Mouse (Mus musculus): ENCODE measurements around the gene Exosc10. TPM values are rescaled to one million over a fixed set of nuclear protein-coding genes. Genes with fewer than 3 reads are reported as not detected.

Gene Exosc10
- total RNA-seq, 2 experiments from 2014 or later: 47.1 to 47.2 TPM

- no peak for DNase-seq (ENCODE audit: low spot score in 2 of 2)
Observed at GRCm38 (mm10) chr4:148570138-148570537, 11.9 kb downstream of the Exosc10 start.

- no peak for DNase-seq (ENCODE audit: low spot score in 2 of 2)
Observed at GRCm38 (mm10) chr4:148570693-148571295, 12.6 kb downstream of the Exosc10 start.

GRCm38 (mm10) chr4:148573222-148573621 is 15.0 kb downstream of the Exosc10 start:
- DNase-seq (ENCODE audit: low spot score in 2 of 2): no peak

DNA sequence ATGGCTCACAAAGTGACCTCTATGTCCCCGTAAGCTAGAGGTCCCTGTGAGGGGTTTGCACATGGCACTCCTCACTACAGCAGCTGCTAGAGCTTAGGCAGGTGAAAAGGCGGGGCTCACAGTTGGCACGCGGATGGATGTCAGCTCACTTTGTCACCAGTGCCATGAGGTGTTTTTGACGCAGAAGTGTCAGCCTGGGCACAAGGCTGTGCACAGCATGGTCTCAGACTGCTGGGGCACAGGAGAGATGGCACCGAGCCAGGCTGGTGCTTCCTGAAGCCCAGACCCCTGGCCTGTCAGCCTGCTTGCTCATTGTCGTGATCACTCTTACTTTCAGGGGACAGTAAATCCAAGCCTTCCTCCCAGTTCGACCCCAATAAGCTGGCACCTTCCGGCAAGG is 22.5 kb downstream of the Exosc10 start:
- DNase-seq (ENCODE audit: low spot score in 2 of 2): no peak

DNA sequence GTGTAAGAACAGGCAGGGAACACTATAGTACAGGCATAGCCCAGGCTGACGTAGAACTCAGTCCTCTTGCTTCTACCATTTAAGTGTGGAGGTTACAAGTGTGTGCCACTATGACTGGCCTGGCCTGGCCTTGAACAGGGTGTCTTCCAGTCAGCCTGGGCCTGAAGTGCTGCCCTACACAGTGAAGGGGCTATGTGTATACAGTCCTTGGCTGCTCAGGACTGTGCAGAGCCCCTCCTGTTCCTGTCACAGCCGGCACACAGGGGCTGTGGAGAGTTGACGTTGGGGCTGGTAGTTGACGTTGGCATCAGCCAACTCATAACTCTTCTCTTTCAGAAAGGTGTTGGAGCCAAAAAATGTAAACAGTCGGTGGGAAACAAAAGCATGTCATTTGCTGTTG is 23.2 kb downstream of the Exosc10 start:
- DNase-seq (ENCODE audit: low spot score in 2 of 2): no peak

GRCm38 (mm10) chr4:148583257-148583656 is 25.0 kb downstream of the Exosc10 start:
- no peak for DNase-seq (ENCODE audit: low spot score in 2 of 2)

GRCm38 (mm10) chr4:148586648-148587047 is 28.4 kb downstream of the Exosc10 start:
- DNase-seq (ENCODE audit: low spot score in 2 of 2): no peak

- no peak for DNase-seq (ENCODE audit: low spot score in 2 of 2)
Observed at GRCm38 (mm10) chr4:148588793-148589192, 30.6 kb downstream of the Exosc10 start.

DNA sequence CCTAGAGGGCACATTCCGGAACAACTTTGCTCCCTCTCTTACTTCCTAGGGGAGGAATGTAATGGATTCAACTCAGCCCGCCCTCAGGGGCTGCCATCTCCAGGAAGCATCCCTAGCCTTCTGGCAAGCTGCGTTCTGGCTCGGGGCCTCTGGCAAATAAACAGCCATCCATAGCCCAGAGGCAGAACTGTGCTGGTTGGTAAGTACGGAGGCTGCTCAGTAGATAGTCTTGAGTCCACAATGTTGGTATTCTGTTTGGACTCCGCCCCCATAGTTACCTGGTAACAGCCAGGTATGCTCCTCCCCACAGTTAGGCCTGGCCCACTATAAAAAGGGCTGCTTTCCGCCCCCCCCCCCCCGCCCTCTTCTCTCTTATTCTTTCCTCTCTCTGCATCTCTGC is 31.3 kb downstream of the Exosc10 start:
- DNase-seq (ENCODE audit: low spot score in 2 of 2): no peak

GRCm38 (mm10) chr4:148590421-148591170 is 32.4 kb downstream of the Exosc10 start:
- no peak for DNase-seq (ENCODE audit: low spot score in 2 of 2)

- peak; percentile 96 to 98 for DNase-seq (ENCODE audit: low spot score in 2 of 2)
Observed at GRCm38 (mm10) chr4:148591171-148591630, 33.0 kb downstream of the Exosc10 start, which contains the start of gene Srm. Srm (plus strand) TSS chr4:148591503.

DNA sequence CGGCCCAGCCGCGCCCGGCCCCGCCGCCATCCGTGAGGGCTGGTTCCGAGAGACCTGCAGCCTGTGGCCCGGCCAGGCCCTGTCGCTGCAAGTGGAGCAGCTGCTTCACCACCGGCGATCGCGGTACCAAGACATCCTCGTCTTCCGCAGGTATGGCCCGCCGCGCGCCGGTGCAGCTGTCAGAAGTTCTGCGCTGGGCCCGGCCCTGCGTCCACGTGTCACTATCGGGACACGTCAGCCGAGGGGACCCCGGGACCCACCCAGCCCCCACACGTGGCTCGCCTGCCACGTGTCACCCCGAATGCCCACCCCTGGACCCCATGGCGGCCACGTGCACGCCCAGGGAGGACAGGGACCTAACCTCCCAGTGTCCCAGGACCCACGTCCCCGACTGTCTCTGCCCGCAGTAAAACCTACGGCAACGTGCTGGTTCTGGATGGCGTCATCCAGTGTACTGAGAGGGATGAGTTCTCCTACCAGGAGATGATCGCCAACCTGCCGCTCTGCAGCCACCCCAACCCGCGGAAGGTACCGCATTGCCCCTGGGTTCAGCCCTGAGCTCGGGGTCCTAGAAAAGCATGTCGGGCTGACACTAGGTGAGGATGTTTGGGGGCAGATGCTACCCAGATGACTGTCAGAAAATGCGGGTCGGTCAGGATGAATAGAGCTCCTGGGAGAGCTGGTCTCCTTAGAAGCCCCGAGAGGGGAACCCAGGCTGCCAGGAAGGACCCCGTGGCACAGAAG is 33.6 kb downstream of the Exosc10 start:
- peak in 1 of 2 experiments; percentile 18 for DNase-seq (ENCODE audit: low spot score in 2 of 2)

- no peak for DNase-seq (ENCODE audit: low spot score in 2 of 2)
Observed at GRCm38 (mm10) chr4:148593996-148594395, 35.8 kb downstream of the Exosc10 start.

DNA sequence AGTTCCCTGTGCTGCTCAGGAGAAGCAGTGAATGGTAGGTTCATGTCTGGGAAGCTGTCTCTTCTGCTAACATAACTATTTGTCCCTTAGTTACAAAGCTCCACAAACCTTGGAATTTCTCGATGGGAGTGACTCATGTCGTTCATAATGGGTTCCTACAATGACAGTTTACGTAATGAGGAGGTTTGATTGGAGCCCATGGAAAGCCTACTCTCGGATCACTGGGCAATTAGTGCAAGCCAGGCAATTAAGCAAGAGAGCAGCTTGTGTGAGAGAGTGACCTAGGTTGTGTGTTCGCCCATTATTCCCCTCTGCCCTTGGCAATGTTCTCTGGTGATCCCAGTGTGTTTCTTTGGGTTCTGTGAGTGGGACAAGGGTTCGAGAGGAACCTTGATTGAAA is 37.7 kb downstream of the Exosc10 start:
- DNase-seq (ENCODE audit: low spot score in 2 of 2): no peak

DNA sequence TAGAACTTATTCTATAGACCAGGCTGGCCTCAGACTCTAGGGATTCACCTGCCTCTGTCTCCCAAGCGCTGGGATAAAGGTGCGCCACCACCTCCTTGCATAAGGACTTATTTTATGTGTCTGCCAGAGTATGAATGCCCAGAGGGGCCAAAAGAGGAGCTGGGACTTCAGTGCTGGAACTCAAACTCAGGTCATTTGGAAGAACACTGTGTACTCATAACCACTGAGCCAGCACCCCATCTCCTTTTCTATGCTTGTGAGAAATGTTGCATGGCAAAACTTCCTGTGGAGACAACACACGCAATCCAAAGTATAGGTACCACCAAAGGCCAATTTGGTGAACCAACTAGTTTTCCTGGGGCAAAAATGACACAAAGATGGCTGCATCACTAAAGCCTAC is 38.5 kb downstream of the Exosc10 start:
- no peak for DNase-seq (ENCODE audit: low spot score in 2 of 2)

DNA sequence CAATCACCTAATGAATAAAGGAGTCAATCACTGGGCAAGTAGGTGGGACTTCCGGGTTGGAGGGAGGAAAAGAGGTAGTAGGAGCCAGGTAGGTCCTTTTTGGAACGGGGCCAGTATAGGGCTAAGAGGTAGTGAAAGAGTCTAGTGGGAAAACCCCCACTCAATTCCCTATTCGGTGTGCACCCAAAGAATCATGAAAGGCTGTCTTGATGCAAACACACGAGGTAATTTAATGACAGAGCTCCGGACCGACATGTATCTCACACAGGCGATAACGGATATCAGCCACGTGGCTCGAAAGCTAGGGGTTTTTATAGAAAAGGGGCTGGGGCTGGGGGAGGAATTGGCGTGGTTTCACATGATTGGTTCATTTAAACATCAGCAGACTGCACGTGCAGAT is 40.6 kb downstream of the Exosc10 start:
- DNase-seq (ENCODE audit: low spot score in 2 of 2): no peak

DNA sequence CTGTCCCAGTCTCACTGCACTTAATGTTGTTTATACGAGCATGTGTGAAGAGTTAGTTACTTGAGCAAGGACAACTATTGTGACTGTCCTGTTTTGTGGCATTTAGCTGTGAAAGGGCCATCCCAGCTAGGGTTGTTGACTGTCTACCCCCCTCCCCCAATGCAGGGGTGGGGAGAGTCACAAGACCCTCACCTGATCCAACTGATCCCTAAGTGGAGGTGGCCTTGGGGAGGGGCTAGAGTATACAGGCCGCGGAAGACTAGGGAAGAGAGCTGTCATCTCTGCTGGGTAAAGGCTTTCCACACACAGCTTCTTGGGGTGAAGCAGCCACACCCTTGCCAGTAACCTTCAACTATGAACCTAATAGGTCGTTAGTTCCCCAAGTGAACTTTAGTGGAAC is 42.1 kb downstream of the Exosc10 start:
- no peak for DNase-seq (ENCODE audit: low spot score in 2 of 2)

GRCm38 (mm10) chr4:148601871-148602270 is 43.6 kb downstream of the Exosc10 start:
- DNase-seq (ENCODE audit: low spot score in 2 of 2): no peak

DNA sequence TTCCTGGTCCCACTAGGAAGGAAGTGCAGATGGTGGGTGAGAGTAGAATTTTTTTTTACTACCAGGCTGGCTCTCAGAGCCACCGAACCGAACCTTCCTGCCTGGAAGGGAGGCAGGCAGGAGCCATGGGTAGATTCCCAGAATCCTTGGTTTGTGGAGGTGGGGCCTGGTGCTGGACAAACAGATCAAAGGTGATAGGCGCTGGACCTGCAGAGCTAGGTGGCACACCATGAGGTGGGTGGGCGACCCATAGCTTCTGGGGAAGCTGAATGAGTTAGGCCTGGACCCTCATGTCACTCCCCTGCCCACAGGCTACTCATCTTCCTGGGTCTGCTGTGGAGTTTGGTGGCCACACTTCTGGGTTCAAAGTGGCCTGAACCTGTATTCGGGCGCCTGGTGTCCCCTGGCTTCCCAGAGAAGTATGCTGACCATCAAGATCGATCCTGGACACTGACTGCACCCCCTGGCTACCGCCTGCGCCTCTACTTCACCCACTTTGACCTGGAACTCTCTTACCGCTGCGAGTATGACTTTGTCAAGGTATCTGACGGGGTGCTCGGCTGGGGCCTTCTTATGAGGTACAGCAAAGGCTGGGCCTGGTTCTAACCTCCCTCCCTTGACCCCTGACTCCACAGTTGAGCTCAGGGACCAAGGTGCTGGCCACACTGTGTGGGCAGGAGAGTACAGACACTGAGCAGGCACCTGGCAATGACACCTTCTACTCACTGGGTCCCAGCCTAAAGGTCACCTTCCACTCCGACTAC is 44.3 kb downstream of the Exosc10 start, which contains the start of gene Masp2:
Masp2 (plus strand) TSS at position 198 of the 764 bp plus-strand sequence.
- DNase-seq (ENCODE audit: low spot score in 2 of 2): no peak

DNA sequence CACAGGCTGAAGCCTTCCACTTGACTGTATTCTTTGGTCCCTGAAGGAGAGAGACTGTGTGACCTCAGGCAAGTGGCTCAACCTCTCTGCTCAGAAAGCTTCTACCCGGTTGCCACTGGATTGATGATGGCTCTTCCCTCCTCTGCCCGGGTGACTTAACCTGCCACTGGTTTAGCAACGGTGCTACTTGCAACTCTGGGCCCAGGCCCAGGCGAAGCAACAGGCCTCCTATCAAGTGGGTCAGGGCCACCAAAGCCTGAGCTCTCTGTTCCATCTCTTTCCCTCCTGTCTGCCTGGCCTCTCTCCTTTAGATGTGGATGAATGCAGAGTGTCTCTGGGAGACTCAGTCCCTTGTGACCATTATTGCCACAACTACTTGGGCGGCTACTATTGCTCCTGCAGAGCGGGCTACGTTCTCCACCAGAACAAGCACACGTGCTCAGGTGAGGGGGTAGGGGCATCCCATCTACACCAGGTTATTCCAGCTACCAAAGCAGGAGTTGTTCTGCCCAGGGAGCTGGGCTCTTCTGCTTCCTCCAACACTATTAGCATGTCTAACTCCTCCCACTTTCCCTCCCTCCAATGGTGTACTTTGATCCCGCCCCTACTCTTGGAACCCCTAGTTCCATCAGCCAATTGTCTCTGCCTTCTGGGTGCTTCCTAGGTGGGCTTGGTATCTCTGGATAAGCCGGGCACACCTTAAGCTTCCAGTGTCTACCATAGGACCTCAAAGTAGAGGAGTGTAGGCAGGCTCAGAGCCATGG is 45.3 kb downstream of the Exosc10 start:
- DNase-seq (ENCODE audit: low spot score in 2 of 2): no peak
